Mouse (Mus musculus): Measurements from ENCODE around the gene Psmd10. TPM values are rescaled to one million over a fixed set of nuclear protein-coding genes. Genes with fewer than 3 reads are reported as not detected.

The Psmd10 gene
- total and polyA plus RNA-seq, 3 experiments, result 48.8 to 53.2 TPM; not detected in 1

- no peak for DNase-seq (ENCODE audit: low read depth, low spot score)
- Histone ChIP-seq H3K27me3 (ENCODE audit: control insufficient read depth in 1 of 2, insufficient read depth in 2 of 2, low read length in 2 of 2) (peaks cover 6 to 42% of the 10 kb centered on the region in 2 experiments), H3K36me3 (ENCODE audit: control insufficient read depth in 1 of 2, insufficient read depth in 2 of 2, low read length in 2 of 2) (no peaks in the 10 kb centered on the region), H3K4me3 (ENCODE audit: control insufficient read depth in 1 of 2, insufficient read depth in 1 of 2, low read depth in 2 of 2, low read length in 2 of 2) (no peak within 1 kb of the TSS), H3K9me3 (replicated peaks; ENCODE audit: insufficient read depth, low read length) (no peaks in the 10 kb centered on the region), H3K79me2 (ENCODE audit: control insufficient read depth, insufficient read depth, low read length, poor library complexity) (no peaks in the 10 kb centered on the region), H3K27ac (ENCODE audit: control insufficient read depth, low read depth, low read length) (no peak within 1 kb of the TSS), H3K4me1 (ENCODE audit: control insufficient read depth in 1 of 2, insufficient read depth in 2 of 2, low read length in 2 of 2) (no peaks in the 10 kb centered on the region), H3K9ac (ENCODE audit: control insufficient read depth, low read depth, low read length, poor library complexity, severe bottlenecking) (no peak within 1 kb of the TSS)
- no peak for TF ChIP-seq NRF1 (IDR thresholded peaks at IDR 0.05; ENCODE audit: insufficient read depth, low read depth, low read length, poor library complexity, severe bottlenecking)
- TF ChIP-seq MYC (IDR thresholded peaks at IDR 0.05; ENCODE audit: low read depth, low read length), result no peak
- no peak for TF ChIP-seq POLR2AphosphoS2 (IDR thresholded peaks at IDR 0.05; ENCODE audit: low read length)
- TF ChIP-seq TBP (IDR thresholded peaks at IDR 0.05; ENCODE audit: low read depth, low read length), result no peak
- no peak for TF ChIP-seq RAD21 (IDR thresholded peaks at IDR 0.05; ENCODE audit: low read depth, low read length)
- TF ChIP-seq EP300 (IDR thresholded peaks at IDR 0.05; ENCODE audit: low read depth in 1 of 2, low read length in 2 of 2), result no peak
- no peak for TF ChIP-seq USF1 (IDR thresholded peaks at IDR 0.05; ENCODE audit: low read depth, low read length)
- TF ChIP-seq CHD1 (IDR thresholded peaks at IDR 0.05; ENCODE audit: low read depth, low read length), result no peak
- TF ChIP-seq ZC3H11A (IDR thresholded peaks at IDR 0.05; ENCODE audit: low read depth, low read length), result no peak
- no peak for TF ChIP-seq UBTF (IDR thresholded peaks at IDR 0.05; ENCODE audit: borderline replicate concordance, insufficient read depth, low read depth, low read length)
- no peak for TF ChIP-seq SMC3 (IDR thresholded peaks at IDR 0.05; ENCODE audit: low read depth, low read length)
These were observed 49.2 kb downstream of the Psmd10 start, which contains the start of gene Vsig1 for GRCm38 (mm10) chrX:140907360-140907759. TSS of gene Vsig1 (plus strand) at chrX:140907608.

GRCm38 (mm10) chrX:140903487-140903886, 53.0 kb downstream of the Psmd10 start:
- H3K27me3 ChIP-seq (ENCODE audit: control insufficient read depth in 1 of 2, insufficient read depth in 2 of 2, low read length in 2 of 2), result peaks cover 7 to 32% of the 10 kb centered on the region in 2 experiments
- H3K9me3 ChIP-seq (replicated peaks; ENCODE audit: insufficient read depth, low read length), result no peaks in the 10 kb centered on the region
- no peak for DNase-seq (ENCODE audit: low read depth, low spot score)
- no peak overlapping the region for H3K4me3 ChIP-seq (ENCODE audit: control insufficient read depth in 1 of 2, insufficient read depth in 1 of 2, low read depth in 2 of 2, low read length in 2 of 2)
- no peaks in the 10 kb centered on the region for H3K4me1 ChIP-seq (ENCODE audit: control insufficient read depth in 1 of 2, insufficient read depth in 2 of 2, low read length in 2 of 2)
- no peak overlapping the region for H3K27ac ChIP-seq (ENCODE audit: control insufficient read depth, low read depth, low read length)
- no peak overlapping the region for H3K9ac ChIP-seq (ENCODE audit: control insufficient read depth, low read depth, low read length, poor library complexity, severe bottlenecking)
- TF ChIP-seq MAFK (IDR thresholded peaks at IDR 0.05; ENCODE audit: borderline replicate concordance, low read depth, low read length), result no peak
- no peak for TF ChIP-seq HCFC1 (IDR thresholded peaks at IDR 0.05; ENCODE audit: low read depth, low read length)
- no peaks in the 10 kb centered on the region for H3K36me3 ChIP-seq (ENCODE audit: control insufficient read depth in 1 of 2, insufficient read depth in 2 of 2, low read length in 2 of 2)
- no peaks in the 10 kb centered on the region for H3K79me2 ChIP-seq (ENCODE audit: control insufficient read depth, insufficient read depth, low read length, poor library complexity)

Other genes starting within 250 kb of the Psmd10 start
- gene Tex13b, start 143.3 kb downstream of the Psmd10 start, total RNA-seq (2012; rRNA removed), result not detected in 2 replicates
- not detected for gene Tex13b, start 143.3 kb downstream of the Psmd10 start, polyA plus RNA-seq (2012; ENCODE audit: insufficient read depth in 1 of 2, insufficient read length in 2 of 2, low read depth in 1 of 2, low replicate concordance in 2 of 2, missing spikeins in 1 of 2)
- not detected in 2 replicates for gene Vsig1, start 49.1 kb downstream of the Psmd10 start, total RNA-seq (2012; rRNA removed)
- gene Vsig1, start 49.1 kb downstream of the Psmd10 start, polyA plus RNA-seq (2012; ENCODE audit: insufficient read depth in 1 of 2, insufficient read length in 2 of 2, low read depth in 1 of 2, low replicate concordance in 2 of 2, missing spikeins in 1 of 2), result not detected
- gene Atg4a, start 179 bp upstream of the Psmd10 start, total RNA-seq (2012; rRNA removed), result 20.7 and 21.1 TPM in 2 replicates
- 10 to 100 TPM in 1 of 2 experiments, not detected in 1; 16.3 TPM for gene Atg4a, start 179 bp upstream of the Psmd10 start, polyA plus RNA-seq (2012; ENCODE audit: insufficient read depth in 1 of 2, insufficient read length in 2 of 2, low read depth in 1 of 2, low replicate concordance in 2 of 2, missing spikeins in 1 of 2)